Mouse (Mus musculus) adrenal gland, postnatal 36 days (tissue): ENCODE results near the gene Rere. TPM values are rescaled to one million over a fixed set of nuclear protein-coding genes. Genes with fewer than 3 reads are reported as not detected.

Source experiments
- DNase-seq, 2 experiments: peaks; one replicate each; pipeline ENCODE4 v3.0.0; 2021; ENCODE audit warnings: mixed read lengths in 1 of 2
- total RNA-seq, 2 experiments: library from RNA; stranded (reverse); gene quantifications; 2 replicates each; pipeline ENCODE4 v1.2.3; 2021

Gene Rere
- total RNA-seq, 2 experiments from 2014 or later: 114 to 116 TPM

- DNase-seq: no peak
These were observed 327.2 kb downstream of the Rere start for GRCm38 (mm10) chr4:150608670-150609069.

- DNase-seq: peak; percentile 37 to 40
These were observed 332.3 kb downstream of the Rere start for GRCm38 (mm10) chr4:150613715-150614114.

DNA sequence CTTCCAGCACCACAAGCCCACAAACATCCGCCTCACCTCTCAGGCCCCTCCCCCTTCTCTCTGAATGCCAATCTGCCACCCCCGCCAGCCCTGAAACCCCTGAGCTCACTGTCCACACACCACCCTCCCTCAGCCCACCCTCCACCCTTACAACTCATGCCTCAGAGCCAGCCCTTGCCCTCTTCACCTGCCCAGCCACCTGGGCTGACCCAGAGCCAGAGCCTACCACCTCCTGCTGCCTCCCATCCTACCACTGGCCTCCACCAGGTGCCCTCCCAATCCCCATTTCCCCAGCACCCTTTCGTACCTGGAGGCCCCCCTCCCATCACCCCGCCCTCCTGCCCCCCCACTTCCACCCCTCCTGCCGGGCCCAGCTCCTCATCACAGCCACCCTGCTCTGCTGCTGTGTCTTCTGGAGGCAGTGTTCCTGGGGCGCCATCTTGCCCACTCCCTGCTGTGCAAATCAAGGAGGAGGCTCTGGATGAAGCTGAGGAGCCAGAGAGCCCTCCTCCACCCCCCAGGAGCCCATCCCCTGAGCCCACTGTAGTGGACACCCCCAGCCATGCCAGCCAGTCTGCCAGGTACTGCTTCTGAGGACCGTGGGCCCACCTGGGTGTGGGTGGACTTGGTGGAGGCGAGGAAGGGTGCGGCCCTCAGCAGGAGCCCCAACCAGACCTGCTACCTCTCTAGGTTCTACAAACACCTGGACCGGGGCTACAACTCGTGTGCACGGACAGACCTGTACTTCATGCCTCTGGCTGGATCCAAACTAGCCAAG is 334.0 kb downstream of the Rere start:
- DNase-seq: no peak

DNA sequence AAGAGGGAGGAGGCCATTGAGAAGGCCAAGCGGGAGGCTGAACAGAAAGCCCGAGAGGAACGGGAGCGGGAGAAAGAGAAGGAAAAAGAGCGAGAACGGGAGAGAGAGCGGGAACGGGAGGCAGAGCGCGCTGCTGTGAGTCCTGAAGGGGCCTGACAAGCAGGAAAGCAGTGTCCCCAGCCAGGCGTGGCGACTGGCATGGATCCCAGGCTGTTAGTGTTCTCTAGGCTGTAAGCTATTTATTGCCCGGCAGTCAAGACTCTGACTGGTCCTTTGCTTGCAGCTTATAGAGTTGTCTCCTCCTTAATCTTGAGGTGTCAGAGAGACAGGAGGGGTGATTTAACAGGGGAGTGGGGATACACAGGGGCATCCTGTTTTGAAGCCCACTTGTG is 334.6 kb downstream of the Rere start:
- DNase-seq: peak in 1 of 2 experiments; percentile 49

DNA sequence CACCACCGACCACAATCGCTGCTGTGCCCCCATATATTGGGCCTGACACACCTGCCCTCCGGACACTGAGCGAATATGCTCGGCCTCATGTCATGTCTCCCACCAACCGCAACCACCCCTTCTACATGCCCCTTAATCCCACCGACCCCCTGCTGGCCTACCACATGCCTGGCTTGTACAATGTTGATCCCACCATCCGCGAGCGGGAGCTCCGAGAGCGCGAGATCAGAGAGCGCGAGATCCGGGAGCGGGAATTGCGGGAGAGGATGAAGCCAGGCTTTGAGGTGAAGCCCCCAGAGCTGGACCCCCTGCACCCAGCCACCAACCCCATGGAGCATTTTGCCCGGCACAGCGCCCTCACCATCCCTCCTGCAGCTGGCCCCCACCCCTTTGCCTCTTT is 335.4 kb downstream of the Rere start:
- DNase-seq: no peak

GRCm38 (mm10) chr4:150619011-150619410 is 337.6 kb downstream of the Rere start:
- no peak for DNase-seq

GRCm38 (mm10) chr4:150622641-150623040 is 341.2 kb downstream of the Rere start:
- DNase-seq: no peak

GRCm38 (mm10) chr4:150624214-150624823 is 342.9 kb downstream of the Rere start:
- no peak for DNase-seq

GRCm38 (mm10) chr4:150624933-150625332 is 343.5 kb downstream of the Rere start:
- no peak for DNase-seq

GRCm38 (mm10) chr4:150625425-150625824 is 344.0 kb downstream of the Rere start:
- DNase-seq: peak; percentile 79 to 84

- peak; percentile 67 to 80 for DNase-seq
These were observed 344.7 kb downstream of the Rere start for GRCm38 (mm10) chr4:150625951-150626732.

- no peak for DNase-seq
These were observed 347.8 kb downstream of the Rere start for GRCm38 (mm10) chr4:150629266-150629665.

- no peak for DNase-seq
These were observed 354.1 kb downstream of the Rere start for GRCm38 (mm10) chr4:150635568-150635967.

- DNase-seq: no peak
These were observed 355.2 kb downstream of the Rere start for GRCm38 (mm10) chr4:150636635-150637034.

DNA sequence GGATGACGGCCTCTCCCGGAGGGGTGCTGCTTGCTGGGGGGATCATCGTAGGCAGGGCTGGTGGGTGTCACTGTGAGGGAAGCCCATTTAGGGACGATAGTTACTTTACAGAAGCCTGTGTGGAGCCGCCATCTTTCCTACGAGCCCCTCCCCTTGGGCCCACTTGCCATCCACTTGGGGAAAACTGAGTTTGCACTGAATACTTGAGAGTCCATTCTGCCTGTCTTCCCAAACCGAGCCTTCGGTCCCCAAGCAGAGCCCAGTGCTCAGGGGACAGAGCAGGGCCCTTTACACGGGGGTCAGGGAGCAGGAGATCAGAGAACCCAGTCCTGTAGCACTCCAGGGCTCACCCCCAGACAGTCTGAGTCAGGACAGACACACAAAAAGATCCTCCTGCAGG is 362.9 kb downstream of the Rere start:
- no peak for DNase-seq

GRCm38 (mm10) chr4:150649327-150649726 is 367.9 kb downstream of the Rere start:
- DNase-seq: no peak

- no peak for DNase-seq
These were observed 370.2 kb downstream of the Rere start, which contains the start of gene Slc45a1 for GRCm38 (mm10) chr4:150651390-150652277. Gene Slc45a1 (minus strand): TSS chr4:150652174.

GRCm38 (mm10) chr4:150653072-150653599 is 371.7 kb downstream of the Rere start:
- no peak for DNase-seq

- DNase-seq: peak; percentile 90 to 92
These were observed 374.5 kb downstream of the Rere start for GRCm38 (mm10) chr4:150655989-150656388.

- DNase-seq: peak in 1 of 2 experiments; percentile 48
These were observed 375.1 kb downstream of the Rere start for GRCm38 (mm10) chr4:150656504-150656903.

GRCm38 (mm10) chr4:150659926-150660610 is 378.6 kb downstream of the Rere start:
- peak; percentile 44 to 59 for DNase-seq
